Mouse (Mus musculus): ENCODE measurements at regions not wholly inside any gene's neighbourhood (a gene's known extent, or its start where the extent isn't known, plus 50 kb on each side); places are given as distances from the start of the nearest gene placed in this dataset.

DNA sequence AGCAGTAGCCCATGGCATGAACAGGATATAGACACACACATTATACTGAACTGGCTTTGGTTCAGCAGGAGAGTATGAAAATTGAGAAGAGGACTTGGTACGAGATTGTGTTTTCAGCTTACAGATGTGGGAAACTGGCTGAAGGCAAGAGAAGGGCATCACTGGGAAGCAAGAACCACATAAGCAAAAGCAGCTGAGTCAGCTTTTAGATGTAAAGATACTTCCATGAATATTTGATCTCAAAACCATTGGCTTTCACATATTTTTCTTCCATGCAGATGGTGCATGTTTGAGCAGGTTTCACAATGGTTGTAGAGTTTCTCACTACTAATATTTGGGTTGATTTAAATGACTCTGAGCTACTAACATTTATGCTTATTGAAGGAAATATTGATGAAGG, 389.9 kb downstream of the D3Ertd751e start:
- no peak overlapping the region for H3K4me3 ChIP-seq
- WGBS, result 67% methylated on average over 1 of the region's 1 CpGs
- H3K4me2 ChIP-seq, result no peak overlapping the region
- H3K27me3 ChIP-seq, result no peaks in the 10 kb centered on the region
- H3K9ac ChIP-seq, result no peak overlapping the region
- no peaks in the 10 kb centered on the region for H3K36me3 ChIP-seq
- H3K27ac ChIP-seq, result no peak overlapping the region
- H3K9me3 ChIP-seq (replicated peaks), result no peaks in the 10 kb centered on the region
- no peaks in the 10 kb centered on the region for H3K4me1 ChIP-seq (replicated peaks)
- ATAC-seq (replicated peaks; ENCODE audit: insufficient number of reproducible peaks, insufficient read depth, low FRiP score, low read depth), result no peak

DNA sequence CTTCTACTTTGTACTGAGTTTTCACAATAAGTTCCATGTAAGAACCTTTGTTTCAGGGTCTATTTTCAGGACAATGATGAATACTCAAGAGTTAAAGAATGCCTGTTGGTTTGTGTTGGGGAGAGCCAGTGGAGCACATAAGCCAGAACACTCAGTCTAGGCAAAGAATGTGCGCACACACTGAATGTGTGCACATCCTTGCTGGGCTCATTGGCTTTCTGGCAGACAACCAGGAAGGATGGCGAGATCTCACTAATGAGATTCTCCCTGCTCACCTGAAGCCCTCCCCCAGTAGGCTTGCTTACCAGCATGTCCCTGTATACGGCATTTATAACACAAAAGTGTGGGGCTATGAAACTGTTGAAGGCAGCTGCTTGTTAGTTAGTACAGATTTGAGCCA, 411.0 kb downstream of the D3Ertd751e start:
- no peak for ATAC-seq (replicated peaks; ENCODE audit: insufficient number of reproducible peaks, insufficient read depth, low FRiP score, low read depth)
- H3K4me2 ChIP-seq, result no peak overlapping the region
- H3K9ac ChIP-seq, result no peak overlapping the region
- no peaks in the 10 kb centered on the region for H3K4me1 ChIP-seq (replicated peaks)
- no peak overlapping the region for H3K27ac ChIP-seq
- H3K4me3 ChIP-seq, result no peak overlapping the region
- H3K27me3 ChIP-seq, result no peaks in the 10 kb centered on the region
- H3K9me3 ChIP-seq (replicated peaks), result no peaks in the 10 kb centered on the region
- H3K36me3 ChIP-seq, result no peaks in the 10 kb centered on the region
- WGBS, result 79% methylated on average over 3 of the region's 3 CpGs

DNA sequence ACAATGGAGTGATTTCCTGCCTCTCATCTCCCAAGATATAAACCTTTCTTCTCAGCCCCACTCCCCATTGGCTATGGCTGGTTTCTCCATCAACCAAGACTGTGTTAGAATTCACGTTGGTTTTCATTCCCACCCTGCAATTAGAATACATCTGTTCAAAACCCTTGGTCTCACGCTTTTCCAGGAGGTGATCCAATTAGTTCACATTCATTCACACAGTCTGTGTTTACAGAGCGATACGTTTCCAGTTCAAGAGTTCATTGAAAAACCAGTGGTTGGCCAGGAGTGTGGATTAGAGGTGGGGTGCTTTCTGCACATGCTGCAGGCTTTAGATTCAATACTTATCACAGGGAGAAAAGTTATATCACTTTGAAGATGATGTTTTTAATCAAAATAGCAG, 412.5 kb downstream of the D3Ertd751e start:
- Histone ChIP-seq H3K4me3 (no peak overlapping the region), H3K9ac (no peak overlapping the region), H3K9me3 (replicated peaks) (no peaks in the 10 kb centered on the region), H3K27me3 (no peaks in the 10 kb centered on the region), H3K36me3 (no peaks in the 10 kb centered on the region), H3K4me2 (no peak overlapping the region), H3K27ac (no peak overlapping the region), H3K4me1 (replicated peaks) (no peaks in the 10 kb centered on the region)
- 58% methylated on average over 4 of the region's 4 CpGs for WGBS
- no peak for ATAC-seq (replicated peaks; ENCODE audit: insufficient number of reproducible peaks, insufficient read depth, low FRiP score, low read depth)

DNA sequence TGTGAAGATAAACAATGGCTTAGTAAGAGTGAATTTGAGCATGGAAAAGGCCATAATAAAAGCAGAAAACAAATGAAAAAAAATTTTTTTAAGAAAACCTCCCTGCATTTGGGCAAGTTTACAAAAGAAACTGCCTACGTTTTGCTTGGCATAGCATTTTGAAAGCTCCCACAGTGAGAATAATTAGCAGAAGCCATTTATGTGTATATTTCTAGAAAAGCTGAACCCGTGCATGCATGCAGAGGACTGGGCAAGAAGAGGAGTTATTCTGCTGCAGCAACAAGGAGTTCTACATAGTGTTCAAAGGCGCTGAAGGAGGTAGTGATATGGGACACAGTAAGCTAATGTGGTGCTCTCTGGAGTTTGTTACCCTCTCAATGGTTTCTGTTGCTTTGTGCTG, 421.3 kb downstream of the D3Ertd751e start:
- Histone ChIP-seq H3K9me3 (replicated peaks) (no peaks in the 10 kb centered on the region), H3K4me2 (no peak overlapping the region), H3K4me1 (replicated peaks) (no peaks in the 10 kb centered on the region), H3K27ac (no peak overlapping the region), H3K27me3 (no peaks in the 10 kb centered on the region), H3K36me3 (no peaks in the 10 kb centered on the region), H3K4me3 (no peak overlapping the region), H3K9ac (no peak overlapping the region)
- 66% methylated on average over 3 of the region's 3 CpGs for WGBS
- no peak for ATAC-seq (replicated peaks; ENCODE audit: insufficient number of reproducible peaks, insufficient read depth, low FRiP score, low read depth)

DNA sequence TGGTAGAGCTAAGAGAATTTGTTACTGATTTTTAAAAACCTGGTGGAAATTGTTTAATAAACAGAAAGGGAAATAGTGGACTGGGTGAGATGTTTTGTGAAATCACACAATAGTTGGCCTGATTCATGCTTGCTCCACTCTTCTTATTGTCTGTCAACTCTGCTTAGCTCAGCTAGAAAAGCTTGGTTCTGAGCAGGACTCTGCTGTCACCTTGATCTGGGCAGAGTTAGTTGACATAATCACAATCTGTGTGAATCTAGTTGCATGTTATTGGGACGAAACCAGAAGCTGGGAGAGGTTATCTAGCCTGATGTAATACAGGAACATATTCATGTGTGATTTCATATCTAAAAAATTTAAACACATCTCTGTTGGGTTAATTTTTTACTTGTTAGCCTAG, 456.8 kb downstream of the D3Ertd751e start:
- no peak for ATAC-seq (replicated peaks; ENCODE audit: insufficient number of reproducible peaks, insufficient read depth, low FRiP score, low read depth)
- no peak overlapping the region for H3K4me2 ChIP-seq
- no peaks in the 10 kb centered on the region for H3K27me3 ChIP-seq
- no peaks in the 10 kb centered on the region for H3K4me1 ChIP-seq (replicated peaks)
- WGBS, result 41% methylated on average over 1 of the region's 1 CpGs
- H3K4me3 ChIP-seq, result no peak overlapping the region
- H3K36me3 ChIP-seq, result no peaks in the 10 kb centered on the region
- no peak overlapping the region for H3K9ac ChIP-seq
- no peak overlapping the region for H3K27ac ChIP-seq
- H3K9me3 ChIP-seq (replicated peaks), result no peaks in the 10 kb centered on the region

DNA sequence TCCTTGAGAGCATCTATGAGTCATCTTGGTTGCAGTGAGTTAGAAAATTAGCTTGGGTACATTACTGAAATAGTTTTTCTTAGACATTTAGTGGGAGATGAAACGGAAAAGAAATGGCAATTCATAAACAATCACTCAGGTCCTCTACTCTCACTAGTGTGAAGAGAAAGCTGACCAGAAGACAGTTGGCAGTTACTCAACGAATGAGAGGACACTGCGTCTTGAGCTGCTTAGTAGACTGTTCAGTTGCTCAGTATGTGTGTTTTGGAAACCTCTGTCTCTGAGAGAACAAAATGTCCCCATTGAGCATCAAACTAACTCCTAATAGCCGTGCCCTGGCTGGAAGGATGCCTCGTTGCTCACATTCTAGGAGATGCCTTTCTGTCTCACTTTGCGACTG, 459.0 kb downstream of the D3Ertd751e start:
- H3K4me1 ChIP-seq (replicated peaks), result no peaks in the 10 kb centered on the region
- H3K9ac ChIP-seq, result no peak overlapping the region
- no peak for ATAC-seq (replicated peaks; ENCODE audit: insufficient number of reproducible peaks, insufficient read depth, low FRiP score, low read depth)
- H3K9me3 ChIP-seq (replicated peaks), result no peaks in the 10 kb centered on the region
- H3K36me3 ChIP-seq, result no peaks in the 10 kb centered on the region
- WGBS, result 81% methylated on average over 6 of the region's 6 CpGs
- no peak overlapping the region for H3K4me3 ChIP-seq
- no peak overlapping the region for H3K4me2 ChIP-seq
- H3K27me3 ChIP-seq, result no peaks in the 10 kb centered on the region
- no peak overlapping the region for H3K27ac ChIP-seq

DNA sequence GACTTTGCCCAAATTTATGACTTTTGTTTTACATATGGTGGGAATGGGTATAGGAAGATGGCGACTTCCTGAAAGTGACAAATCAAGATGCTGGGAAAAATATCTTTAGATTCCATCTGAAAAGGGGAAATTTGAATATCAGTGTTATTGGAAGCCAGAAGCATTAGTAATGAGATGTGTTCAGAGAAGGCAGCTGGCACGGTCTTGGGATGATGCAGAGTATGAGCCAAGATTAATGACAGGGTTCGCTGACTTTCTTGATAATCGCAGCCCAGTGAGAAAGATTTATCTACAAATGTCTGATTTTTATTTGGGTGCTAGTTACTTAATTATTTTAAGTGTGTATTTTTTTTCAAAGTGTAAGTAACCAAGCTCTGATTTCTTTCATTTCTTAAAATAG, 463.2 kb downstream of the D3Ertd751e start:
- Histone ChIP-seq H3K4me2 (no peak overlapping the region), H3K4me1 (replicated peaks) (no peaks in the 10 kb centered on the region), H3K9ac (no peak overlapping the region), H3K27me3 (no peaks in the 10 kb centered on the region), H3K36me3 (no peaks in the 10 kb centered on the region), H3K27ac (no peak overlapping the region), H3K4me3 (no peak overlapping the region), H3K9me3 (replicated peaks) (no peaks in the 10 kb centered on the region)
- no peak for ATAC-seq (replicated peaks; ENCODE audit: insufficient number of reproducible peaks, insufficient read depth, low FRiP score, low read depth)
- 83% methylated on average over 4 of the region's 4 CpGs for WGBS

DNA sequence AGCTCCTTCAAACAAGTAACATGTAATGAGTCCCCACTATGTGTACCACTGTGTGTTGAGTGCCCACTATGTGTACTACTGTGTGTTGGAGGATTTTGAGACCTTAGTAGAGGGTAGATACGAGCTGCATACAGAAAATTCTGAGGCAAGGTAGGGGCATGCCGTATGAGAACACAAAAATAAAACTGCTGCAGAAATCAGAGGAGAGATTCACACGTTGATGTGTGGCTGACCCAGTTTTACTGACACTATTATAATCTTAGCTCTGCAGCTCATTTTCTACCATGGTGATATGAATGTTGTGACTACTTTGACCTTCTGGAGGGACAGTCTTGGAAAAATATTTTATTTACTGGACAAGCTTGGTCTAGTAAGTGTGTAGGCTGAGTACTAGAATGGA, 469.0 kb downstream of the D3Ertd751e start:
- 73% methylated on average over 3 of the region's 3 CpGs for WGBS
- H3K27ac ChIP-seq, result no peak overlapping the region

DNA sequence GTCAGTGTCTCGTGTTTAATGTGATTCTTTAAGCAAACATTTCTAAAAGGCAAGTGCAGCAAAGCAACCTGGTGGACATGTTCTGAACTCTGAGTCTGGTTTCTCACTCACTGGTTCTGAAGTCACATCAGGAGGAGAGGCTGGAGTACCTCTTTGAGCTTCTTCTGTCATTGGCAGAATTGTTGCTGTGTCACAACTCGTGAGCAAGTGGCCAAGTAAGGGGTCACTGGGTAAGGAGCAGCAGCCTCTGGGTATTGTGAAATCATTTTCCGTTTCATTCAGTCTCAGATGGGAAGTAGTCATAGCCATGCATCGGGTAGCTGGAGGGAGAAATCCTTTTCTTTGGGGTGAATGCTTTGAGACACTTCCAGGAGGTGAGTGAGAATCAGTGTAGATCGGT, 470.0 kb downstream of the D3Ertd751e start:
- Histone ChIP-seq H3K9me3 (replicated peaks) (no peaks in the 10 kb centered on the region), H3K36me3 (no peaks in the 10 kb centered on the region), H3K27ac (no peak overlapping the region), H3K4me1 (replicated peaks) (no peaks in the 10 kb centered on the region), H3K4me3 (no peak overlapping the region), H3K9ac (no peak overlapping the region), H3K4me2 (no peak overlapping the region), H3K27me3 (no peaks in the 10 kb centered on the region)
- WGBS, result 72% methylated on average over 5 of the region's 5 CpGs
- ATAC-seq (replicated peaks; ENCODE audit: insufficient number of reproducible peaks, insufficient read depth, low FRiP score, low read depth), result no peak

More for the DNA sequence above, 469.0 kb downstream of the D3Ertd751e start:
- no peak overlapping the region for H3K4me2 ChIP-seq
- H3K36me3 ChIP-seq, result no peaks in the 10 kb centered on the region
- no peaks in the 10 kb centered on the region for H3K27me3 ChIP-seq
- H3K9me3 ChIP-seq (replicated peaks), result no peaks in the 10 kb centered on the region
- no peaks in the 10 kb centered on the region for H3K4me1 ChIP-seq (replicated peaks)
- no peak for ATAC-seq (replicated peaks; ENCODE audit: insufficient number of reproducible peaks, insufficient read depth, low FRiP score, low read depth)
- no peak overlapping the region for H3K9ac ChIP-seq
- no peak overlapping the region for H3K4me3 ChIP-seq

DNA sequence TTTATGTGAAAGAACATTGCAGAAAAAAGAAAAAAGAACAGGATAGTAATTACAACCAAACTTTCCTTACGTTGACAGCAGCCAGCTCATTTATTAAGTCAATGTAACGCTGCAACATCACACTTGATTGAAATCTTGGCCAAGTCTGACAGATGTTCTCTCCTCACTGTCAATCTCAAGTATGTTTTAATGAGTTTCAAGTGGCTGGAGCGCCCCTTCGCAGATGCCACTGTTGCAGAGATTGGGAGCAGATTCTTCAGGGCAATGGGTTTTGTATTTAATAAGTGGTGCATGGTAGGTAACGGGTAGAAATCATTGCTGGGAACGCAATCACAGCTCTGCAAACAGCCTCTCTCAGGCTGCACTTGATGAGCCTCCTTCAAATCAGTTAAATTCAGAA, 470.8 kb downstream of the D3Ertd751e start:
- H3K4me3 ChIP-seq, result no peak overlapping the region
- no peaks in the 10 kb centered on the region for H3K9me3 ChIP-seq (replicated peaks)
- no peak overlapping the region for H3K9ac ChIP-seq
- no peak for ATAC-seq (replicated peaks; ENCODE audit: insufficient number of reproducible peaks, insufficient read depth, low FRiP score, low read depth)
- no peaks in the 10 kb centered on the region for H3K4me1 ChIP-seq (replicated peaks)
- H3K27ac ChIP-seq, result no peak overlapping the region
- H3K27me3 ChIP-seq, result no peaks in the 10 kb centered on the region
- WGBS, result 62% methylated on average over 6 of the region's 6 CpGs
- H3K4me2 ChIP-seq, result no peak overlapping the region
- H3K36me3 ChIP-seq, result no peaks in the 10 kb centered on the region

DNA sequence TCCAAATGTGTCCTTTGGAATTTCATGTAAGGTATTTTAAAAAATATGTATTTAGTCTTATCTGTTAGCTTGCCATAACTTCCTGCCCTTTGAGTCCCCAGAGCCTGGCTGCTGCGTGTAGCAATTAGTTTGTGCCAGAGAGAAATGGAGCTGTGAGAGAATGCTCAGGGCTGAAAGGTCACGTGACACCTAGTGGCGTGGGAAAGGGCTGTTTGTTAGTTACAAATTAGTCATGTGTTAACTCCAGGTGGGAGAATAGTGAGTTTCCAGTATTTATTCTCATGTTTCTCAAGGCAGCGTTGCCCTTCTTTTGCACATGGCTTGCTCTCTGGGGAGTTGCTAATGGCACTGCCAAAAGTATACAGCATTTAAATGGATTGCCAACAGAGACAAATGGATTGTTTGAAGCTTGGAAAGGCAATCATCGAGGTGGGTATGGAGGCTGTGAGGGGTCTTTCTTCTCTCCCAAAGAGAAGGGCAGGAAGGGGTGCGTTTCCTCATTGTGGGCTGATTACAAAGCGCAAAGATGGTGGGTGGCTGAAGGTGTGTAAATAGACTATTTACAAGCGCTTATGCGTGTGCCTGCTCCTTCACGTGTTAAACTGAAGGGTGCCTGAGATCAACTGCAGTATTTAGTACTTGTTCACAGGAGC, 472.3 kb downstream of the D3Ertd751e start:
- WGBS, result 58% methylated on average over 10 of the region's 10 CpGs
- Histone ChIP-seq H3K4me2 (no peak overlapping the region), H3K36me3 (no peaks in the 10 kb centered on the region), H3K27ac (no peak overlapping the region), H3K4me3 (no peak overlapping the region), H3K27me3 (no peaks in the 10 kb centered on the region), H3K9me3 (replicated peaks) (no peaks in the 10 kb centered on the region), H3K9ac (no peak overlapping the region), H3K4me1 (replicated peaks) (no peaks in the 10 kb centered on the region)
- no peak for ATAC-seq (replicated peaks; ENCODE audit: insufficient number of reproducible peaks, insufficient read depth, low FRiP score, low read depth)

DNA sequence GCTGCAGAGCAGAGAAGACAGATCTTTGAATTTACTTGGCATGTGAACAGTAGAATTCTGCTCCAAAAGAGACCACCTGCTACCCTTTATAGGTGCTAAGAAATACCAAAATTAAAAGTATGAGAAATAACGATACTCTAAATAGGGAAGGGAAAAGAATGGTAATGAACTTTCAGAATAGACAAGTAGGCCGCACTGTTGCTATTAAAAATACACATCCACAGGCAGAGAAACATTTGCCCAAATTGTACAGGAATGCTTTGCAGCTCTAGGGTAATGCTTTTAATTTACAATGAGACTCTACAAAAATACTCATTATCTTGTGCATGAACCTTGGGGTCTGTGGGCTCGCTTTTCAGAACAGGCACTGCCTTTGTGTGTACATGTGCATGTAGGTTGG, 476.3 kb downstream of the D3Ertd751e start:
- Histone ChIP-seq H3K9me3 (replicated peaks) (no peaks in the 10 kb centered on the region), H3K4me2 (no peak overlapping the region), H3K27me3 (no peaks in the 10 kb centered on the region), H3K4me1 (replicated peaks) (no peaks in the 10 kb centered on the region), H3K27ac (no peak overlapping the region), H3K4me3 (no peak overlapping the region), H3K9ac (no peak overlapping the region), H3K36me3 (no peaks in the 10 kb centered on the region)
- 83% methylated on average over 3 of the region's 3 CpGs for WGBS
- ATAC-seq (replicated peaks; ENCODE audit: insufficient number of reproducible peaks, insufficient read depth, low FRiP score, low read depth), result no peak

All from heart, embryonic 15.5 days (tissue).